Mouse (Mus musculus): ENCODE results near the gene Zdhhc4. TPM values are rescaled to one million over a fixed set of nuclear protein-coding genes. Genes with fewer than 3 reads are reported as not detected.

Gene Zdhhc4
- polyA plus RNA-seq, 1 experiment from 2014 or later, result 78.1 TPM

DNA sequence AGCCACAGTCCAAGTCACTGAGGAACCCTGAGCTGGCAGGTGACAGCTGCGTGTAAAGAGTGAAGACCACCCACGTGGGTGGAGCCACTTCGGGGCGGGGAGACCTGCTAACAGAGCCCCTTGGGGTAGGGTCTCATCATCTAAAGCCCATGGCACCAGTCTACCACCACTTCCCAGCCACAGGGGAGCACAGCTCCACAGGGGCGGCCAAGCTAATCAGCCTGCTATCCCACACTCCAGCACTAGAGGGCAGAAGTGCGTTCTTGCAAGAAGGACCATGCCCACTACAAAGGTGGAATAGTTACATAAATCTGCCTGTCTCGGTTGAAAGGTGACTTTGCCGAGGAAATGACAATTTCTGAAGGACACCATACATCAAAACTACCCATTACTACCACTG, 17.2 kb downstream of the Zdhhc4 start:
- Histone ChIP-seq H3K4me1 (replicated peaks; ENCODE audit: control insufficient read depth, insufficient read depth, low read length) (peaks cover 17% of the 10 kb centered on the region), H3K9ac (no peak overlapping the region), H3K4me3 (replicated peaks; ENCODE audit: low read length) (no peak overlapping the region), H3K9me3 (ENCODE audit: control insufficient read depth, low read length) (no peaks in the 10 kb centered on the region), H3K36me3 (replicated peaks; ENCODE audit: control insufficient read depth, insufficient read depth) (peaks cover 68% of the 10 kb centered on the region), H3K27ac (no peak overlapping the region), H3K27me3 (ENCODE audit: control insufficient read depth, insufficient read depth, low read length) (no peaks in the 10 kb centered on the region), H3K4me2 (replicated peaks) (no peak overlapping the region)
- WGBS, result 59% methylated on average over 8 of the region's 8 CpGs
- no peak for ATAC-seq (ENCODE audit: low FRiP score)
- DNase-seq (ENCODE audit: low spot score), result peak; percentile 77

DNA sequence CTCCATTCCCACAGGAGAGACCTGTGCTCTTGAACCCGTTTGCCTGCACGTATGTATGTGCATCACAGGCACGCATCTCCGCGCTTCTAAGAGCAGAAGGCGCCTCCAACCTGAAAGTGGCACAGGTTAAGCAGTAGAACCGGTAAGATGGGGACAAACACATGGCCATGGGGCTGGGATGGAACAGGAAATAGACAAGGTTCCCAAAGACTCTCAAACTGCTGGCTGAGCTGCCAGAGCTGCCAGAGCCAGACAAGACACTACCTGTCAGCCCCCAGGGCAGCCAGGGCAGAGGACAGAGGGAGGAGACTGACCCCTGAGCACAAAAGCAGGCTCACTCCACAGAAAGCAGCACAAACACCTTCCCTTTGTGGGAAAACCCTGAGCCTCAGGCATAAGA, 19.1 kb downstream of the Zdhhc4 start:
- H3K4me3 ChIP-seq (replicated peaks; ENCODE audit: low read length), result no peak overlapping the region
- H3K36me3 ChIP-seq (replicated peaks; ENCODE audit: control insufficient read depth, insufficient read depth), result peaks cover 77% of the 10 kb centered on the region
- 97% methylated on average over 7 of the region's 7 CpGs for WGBS
- ATAC-seq (ENCODE audit: low FRiP score), result no peak
- H3K27ac ChIP-seq, result no peak overlapping the region
- H3K9ac ChIP-seq, result no peak overlapping the region
- no peaks in the 10 kb centered on the region for H3K27me3 ChIP-seq (ENCODE audit: control insufficient read depth, insufficient read depth, low read length)
- no peaks in the 10 kb centered on the region for H3K9me3 ChIP-seq (ENCODE audit: control insufficient read depth, low read length)
- H3K4me1 ChIP-seq (replicated peaks; ENCODE audit: control insufficient read depth, insufficient read depth, low read length), result peaks cover 13% of the 10 kb centered on the region
- no peak for DNase-seq (ENCODE audit: low spot score)
- no peak overlapping the region for H3K4me2 ChIP-seq (replicated peaks)

DNA sequence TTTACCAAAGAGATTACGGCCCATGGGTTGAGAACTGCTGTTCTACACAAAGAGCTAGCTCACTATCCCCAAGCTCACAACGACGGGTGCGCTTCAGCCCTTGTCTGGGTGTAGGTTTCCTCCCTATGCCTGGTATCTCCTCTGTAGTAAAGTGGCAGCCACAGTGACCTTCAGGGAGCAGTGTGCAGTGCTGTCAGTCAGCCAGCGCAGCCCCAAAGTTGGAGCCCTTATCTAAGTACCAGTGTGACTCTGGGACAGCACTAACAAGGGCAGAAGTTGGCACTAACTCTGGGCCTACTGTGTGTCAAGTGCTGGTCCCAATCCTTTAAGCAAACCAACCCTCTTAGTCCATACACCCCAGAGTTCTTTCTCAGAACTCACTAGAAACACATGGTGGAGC, 20.2 kb downstream of the Zdhhc4 start:
- DNase-seq (ENCODE audit: low spot score) (no peak), ATAC-seq (ENCODE audit: low FRiP score) (no peak)
- Histone ChIP-seq H3K4me2 (replicated peaks) (no peak overlapping the region), H3K27me3 (ENCODE audit: control insufficient read depth, insufficient read depth, low read length) (no peaks in the 10 kb centered on the region), H3K9me3 (ENCODE audit: control insufficient read depth, low read length) (no peaks in the 10 kb centered on the region), H3K36me3 (replicated peaks; ENCODE audit: control insufficient read depth, insufficient read depth) (peaks cover 85% of the 10 kb centered on the region), H3K9ac (no peak overlapping the region), H3K27ac (no peak overlapping the region), H3K4me3 (replicated peaks; ENCODE audit: low read length) (no peak overlapping the region), H3K4me1 (replicated peaks; ENCODE audit: control insufficient read depth, insufficient read depth, low read length) (peaks cover 11% of the 10 kb centered on the region)
- 92% methylated on average over 5 of the region's 5 CpGs for WGBS

DNA sequence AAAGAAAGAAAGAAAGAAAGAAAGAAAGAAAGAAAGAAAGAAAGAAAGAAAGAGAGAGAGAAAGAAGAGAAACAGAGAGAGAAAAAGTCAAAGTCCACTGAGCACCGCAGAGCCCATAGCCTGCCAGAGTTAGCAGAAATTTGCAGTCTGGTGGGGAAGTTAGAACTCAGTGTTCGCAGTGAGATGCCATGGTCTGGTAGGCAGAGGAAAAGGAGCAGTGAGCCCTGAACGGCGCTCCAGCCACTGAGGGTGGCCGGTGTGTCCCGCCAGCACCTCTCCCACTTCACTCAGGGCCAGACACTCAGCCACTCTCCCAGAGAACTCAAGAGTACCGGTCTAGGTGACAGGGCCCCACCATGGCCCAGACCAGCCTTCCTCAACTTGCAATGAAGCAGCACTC, 24.8 kb downstream of the Zdhhc4 start:
- no peak overlapping the region for H3K27ac ChIP-seq
- H3K36me3 ChIP-seq (replicated peaks; ENCODE audit: control insufficient read depth, insufficient read depth), result peaks cover 97% of the 10 kb centered on the region
- WGBS, result 86% methylated on average over 7 of the region's 7 CpGs
- no peak overlapping the region for H3K9ac ChIP-seq
- H3K27me3 ChIP-seq (ENCODE audit: control insufficient read depth, insufficient read depth, low read length), result no peaks in the 10 kb centered on the region
- ATAC-seq (ENCODE audit: low FRiP score) (no peak), DNase-seq (ENCODE audit: low spot score) (no peak)
- H3K9me3 ChIP-seq (ENCODE audit: control insufficient read depth, low read length), result no peaks in the 10 kb centered on the region
- H3K4me3 ChIP-seq (replicated peaks; ENCODE audit: low read length), result no peak overlapping the region
- H3K4me1 ChIP-seq (replicated peaks; ENCODE audit: control insufficient read depth, insufficient read depth, low read length), result no peaks in the 10 kb centered on the region
- H3K4me2 ChIP-seq (replicated peaks), result no peak overlapping the region

DNA sequence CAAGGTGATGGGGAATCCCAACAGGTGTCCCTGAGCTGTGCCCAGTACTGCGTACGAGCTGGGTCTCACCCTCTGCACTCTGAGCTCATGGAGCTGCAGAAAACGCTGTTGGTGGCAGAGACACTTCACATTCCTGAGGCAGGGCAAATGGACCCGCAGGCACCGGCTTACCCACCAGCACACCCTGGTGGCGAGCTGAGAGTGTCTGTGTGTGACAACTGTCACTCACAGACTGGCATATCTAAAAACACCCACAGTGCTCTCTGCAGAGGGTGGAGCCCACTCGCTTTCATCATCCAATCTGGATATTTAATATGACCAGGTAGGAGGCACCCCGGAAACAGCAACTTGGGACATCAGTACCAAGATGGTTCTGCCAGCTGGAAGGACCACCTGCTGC, 27.8 kb downstream of the Zdhhc4 start:
- Histone ChIP-seq H3K36me3 (replicated peaks; ENCODE audit: control insufficient read depth, insufficient read depth) (peaks cover 73% of the 10 kb centered on the region), H3K27me3 (ENCODE audit: control insufficient read depth, insufficient read depth, low read length) (no peaks in the 10 kb centered on the region)

DNA sequence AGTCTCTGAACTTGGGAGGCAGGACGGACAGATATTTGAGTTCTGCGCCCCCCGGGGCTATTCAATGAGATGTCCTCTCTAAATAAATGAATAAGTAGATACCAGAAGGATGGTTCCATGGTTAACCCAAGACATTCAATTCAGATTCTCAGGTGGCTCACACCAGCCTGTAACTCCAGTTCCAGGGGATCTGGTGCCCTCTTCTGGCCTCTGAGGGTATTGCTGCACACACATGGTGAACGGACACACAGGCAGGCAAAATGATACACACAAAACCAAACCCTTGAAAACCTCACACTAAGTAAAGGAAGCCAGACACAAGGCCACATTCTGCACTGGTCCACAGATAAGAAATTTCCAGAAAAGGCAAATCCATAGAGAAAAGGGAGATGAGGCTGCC, 29.4 kb downstream of the Zdhhc4 start:
- DNase-seq (ENCODE audit: low spot score) (no peak), ATAC-seq (ENCODE audit: low FRiP score) (no peak)
- Histone ChIP-seq H3K9me3 (ENCODE audit: control insufficient read depth, low read length) (no peaks in the 10 kb centered on the region), H3K27me3 (ENCODE audit: control insufficient read depth, insufficient read depth, low read length) (0 out of 2 replicates have a peak, but pooled peaks cover 2% of the 10 kb centered on the region), H3K9ac (no peak overlapping the region), H3K36me3 (replicated peaks; ENCODE audit: control insufficient read depth, insufficient read depth) (peaks cover 57% of the 10 kb centered on the region), H3K4me3 (replicated peaks; ENCODE audit: low read length) (no peak overlapping the region), H3K4me2 (replicated peaks) (no peak overlapping the region), H3K4me1 (replicated peaks; ENCODE audit: control insufficient read depth, insufficient read depth, low read length) (no peaks in the 10 kb centered on the region), H3K27ac (no peak overlapping the region)
- WGBS, result 89% methylated on average over 4 of the region's 4 CpGs

More for the DNA sequence above, 27.8 kb downstream of the Zdhhc4 start:
- DNase-seq (ENCODE audit: low spot score) (no peak), ATAC-seq (ENCODE audit: low FRiP score) (no peak)
- no peaks in the 10 kb centered on the region for H3K4me1 ChIP-seq (replicated peaks; ENCODE audit: control insufficient read depth, insufficient read depth, low read length)
- H3K27ac ChIP-seq, result no peak overlapping the region
- no peaks in the 10 kb centered on the region for H3K9me3 ChIP-seq (ENCODE audit: control insufficient read depth, low read length)
- H3K9ac ChIP-seq, result no peak overlapping the region
- WGBS, result 82% methylated on average over 8 of the region's 8 CpGs
- no peak overlapping the region for H3K4me3 ChIP-seq (replicated peaks; ENCODE audit: low read length)
- H3K4me2 ChIP-seq (replicated peaks), result no peak overlapping the region

DNA sequence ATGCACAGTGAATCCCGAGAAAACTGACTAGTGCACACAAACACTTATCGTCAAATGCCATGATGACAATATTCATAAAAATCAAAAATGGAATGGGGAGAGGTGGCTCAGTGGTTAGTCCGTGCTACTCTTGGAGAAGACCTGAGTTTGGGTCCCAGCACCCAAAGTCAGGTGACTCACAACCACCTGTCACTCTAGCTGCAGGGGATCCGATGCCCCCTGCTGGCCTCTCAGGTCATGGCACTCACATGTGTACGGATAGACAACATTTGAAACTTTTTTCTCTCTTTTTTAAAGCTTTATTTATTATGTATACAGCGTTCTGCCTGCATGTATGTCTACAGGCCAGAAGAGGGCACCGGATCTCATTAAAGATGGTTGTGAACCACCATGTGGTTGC, 30.7 kb downstream of the Zdhhc4 start:
- no peak for ATAC-seq (ENCODE audit: low FRiP score)
- DNase-seq (ENCODE audit: low spot score), result no peak

DNA sequence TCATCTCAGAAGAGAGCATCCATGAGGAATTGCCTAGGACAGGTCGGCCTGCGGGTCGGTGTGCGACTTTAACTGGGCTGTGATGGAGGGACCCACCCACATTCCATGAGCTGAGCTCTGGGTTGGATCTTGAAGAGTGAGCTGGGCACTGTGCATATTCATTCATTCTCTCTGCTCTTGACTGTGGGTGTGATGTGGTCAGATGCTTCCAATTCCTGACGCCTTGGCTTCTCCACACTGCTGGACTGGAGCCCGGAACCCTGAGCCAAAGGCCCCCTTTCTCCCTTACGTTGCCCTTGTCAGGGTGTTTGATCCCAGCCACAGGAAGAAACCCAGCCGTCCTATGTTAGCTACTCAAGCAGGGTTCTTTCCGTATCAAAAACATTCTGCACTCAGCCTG, 31.1 kb downstream of the Zdhhc4 start:
- ATAC-seq (ENCODE audit: low FRiP score) (no peak), DNase-seq (ENCODE audit: low spot score) (no peak)
- no peak overlapping the region for H3K4me3 ChIP-seq (replicated peaks; ENCODE audit: low read length)
- H3K9me3 ChIP-seq (ENCODE audit: control insufficient read depth, low read length), result no peaks in the 10 kb centered on the region
- peaks cover 42% of the 10 kb centered on the region for H3K36me3 ChIP-seq (replicated peaks; ENCODE audit: control insufficient read depth, insufficient read depth)
- no peak overlapping the region for H3K27ac ChIP-seq
- peaks cover 8% of the 10 kb centered on the region; the same call in 1 of the 2 replicates for H3K4me1 ChIP-seq (replicated peaks; ENCODE audit: control insufficient read depth, insufficient read depth, low read length)
- no peak overlapping the region for H3K4me2 ChIP-seq (replicated peaks)
- 94% methylated on average over 9 of the region's 9 CpGs for WGBS
- peaks cover 17% of the 10 kb centered on the region for H3K27me3 ChIP-seq (ENCODE audit: control insufficient read depth, insufficient read depth, low read length)
- no peak overlapping the region for H3K9ac ChIP-seq

More for the DNA sequence above, 30.7 kb downstream of the Zdhhc4 start:
- Histone ChIP-seq H3K4me2 (replicated peaks) (no peak overlapping the region), H3K36me3 (replicated peaks; ENCODE audit: control insufficient read depth, insufficient read depth) (peaks cover 46% of the 10 kb centered on the region), H3K4me3 (replicated peaks; ENCODE audit: low read length) (no peak overlapping the region), H3K9me3 (ENCODE audit: control insufficient read depth, low read length) (no peaks in the 10 kb centered on the region), H3K9ac (no peak overlapping the region), H3K4me1 (replicated peaks; ENCODE audit: control insufficient read depth, insufficient read depth, low read length) (peaks cover 5% of the 10 kb centered on the region; the same call in 1 of the 2 replicates), H3K27ac (no peak overlapping the region), H3K27me3 (ENCODE audit: control insufficient read depth, insufficient read depth, low read length) (peaks cover 15% of the 10 kb centered on the region)
- WGBS, result 95% methylated on average over 7 of the region's 7 CpGs

DNA sequence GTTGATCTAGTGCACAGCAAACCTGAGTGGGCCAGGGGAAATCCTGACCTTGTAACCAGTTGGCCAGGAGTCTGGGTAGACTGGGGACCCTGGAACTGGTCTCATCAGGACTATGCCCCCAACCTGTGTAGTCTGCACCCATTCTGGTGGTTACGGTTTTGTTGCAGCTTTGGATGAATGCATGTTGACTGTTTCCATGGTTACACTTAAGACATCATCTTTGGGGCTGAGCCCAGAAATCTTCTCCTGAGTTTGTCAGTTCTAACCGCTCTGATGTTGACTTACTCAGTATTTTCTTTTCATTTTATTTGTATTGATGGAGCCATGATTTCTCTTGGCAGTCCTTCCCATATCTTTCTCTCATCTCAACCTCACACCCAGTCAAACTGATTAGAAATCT, 33.7 kb downstream of the Zdhhc4 start:
- peaks cover 16% of the 10 kb centered on the region for H3K36me3 ChIP-seq (replicated peaks; ENCODE audit: control insufficient read depth, insufficient read depth)
- H3K27me3 ChIP-seq (ENCODE audit: control insufficient read depth, insufficient read depth, low read length), result peaks cover 42% of the 10 kb centered on the region
- H3K4me2 ChIP-seq (replicated peaks), result no peak overlapping the region
- H3K4me1 ChIP-seq (replicated peaks; ENCODE audit: control insufficient read depth, insufficient read depth, low read length), result peaks cover 8% of the 10 kb centered on the region; the same call in 1 of the 2 replicates
- DNase-seq (ENCODE audit: low spot score), result no peak
- no peak overlapping the region for H3K4me3 ChIP-seq (replicated peaks; ENCODE audit: low read length)
- no peak for ATAC-seq (ENCODE audit: low FRiP score)
- H3K27ac ChIP-seq, result no peak overlapping the region
- no peaks in the 10 kb centered on the region for H3K9me3 ChIP-seq (ENCODE audit: control insufficient read depth, low read length)
- no peak overlapping the region for H3K9ac ChIP-seq
- 83% methylated on average over 2 of the region's 2 CpGs for WGBS

DNA sequence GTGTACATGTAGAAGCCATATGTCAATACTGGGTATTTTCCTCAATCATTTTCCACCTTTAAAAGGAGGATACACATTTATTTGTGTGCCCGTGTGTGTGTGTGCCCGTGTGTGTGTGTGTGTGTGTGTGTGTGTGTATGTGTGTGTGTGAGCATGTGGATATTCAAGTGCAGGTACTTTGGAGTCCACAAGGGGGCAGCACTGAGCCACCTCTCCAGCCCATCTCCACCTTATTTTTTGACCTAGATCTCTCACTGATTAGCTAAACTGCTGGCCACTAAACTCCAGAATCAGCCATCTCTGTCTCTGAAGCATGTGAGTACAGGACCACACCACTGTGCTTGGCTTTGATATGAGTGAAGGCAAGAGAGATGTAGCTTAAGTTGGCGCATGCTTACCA, 34.2 kb downstream of the Zdhhc4 start:
- H3K4me1 ChIP-seq (replicated peaks; ENCODE audit: control insufficient read depth, insufficient read depth, low read length), result peaks cover 8% of the 10 kb centered on the region; the same call in 1 of the 2 replicates
- H3K9me3 ChIP-seq (ENCODE audit: control insufficient read depth, low read length), result no peaks in the 10 kb centered on the region
- no peak overlapping the region for H3K4me3 ChIP-seq (replicated peaks; ENCODE audit: low read length)
- H3K4me2 ChIP-seq (replicated peaks), result no peak overlapping the region
- no peak overlapping the region for H3K27ac ChIP-seq
- 93% methylated on average over 3 of the region's 3 CpGs for WGBS
- no peak for ATAC-seq (ENCODE audit: low FRiP score)
- peaks cover 12% of the 10 kb centered on the region for H3K36me3 ChIP-seq (replicated peaks; ENCODE audit: control insufficient read depth, insufficient read depth)
- H3K9ac ChIP-seq, result no peak overlapping the region
- no peak for DNase-seq (ENCODE audit: low spot score)
- peaks cover 46% of the 10 kb centered on the region for H3K27me3 ChIP-seq (ENCODE audit: control insufficient read depth, insufficient read depth, low read length)

All from hindbrain, embryonic 14.5 days (tissue).